Mouse (Mus musculus): Measurements from ENCODE around the gene Acin1. TPM values are rescaled to one million over a fixed set of nuclear protein-coding genes. Genes with fewer than 3 reads are reported as not detected.

The Acin1 gene
- polyA plus RNA-seq, 1 experiment: 40.2 TPM

- Histone ChIP-seq H3K36me3 (ENCODE audit: control insufficient read depth) (peaks cover 60% of the 10 kb centered on the region), H3K4me1 (ENCODE audit: control insufficient read depth) (peaks cover 34% of the 10 kb centered on the region), H3K27me3 (ENCODE audit: control insufficient read depth) (no peaks in the 10 kb centered on the region), H3K4me3 (replicated peaks) (no peak overlapping the region), H3K9me3 (ENCODE audit: control insufficient read depth, low read length) (no peaks in the 10 kb centered on the region)
- TF ChIP-seq TAL1 (IDR thresholded peaks at IDR 0.05; ENCODE audit: low read length): no peak
- TF ChIP-seq GATA1 (IDR thresholded peaks at IDR 0.05; ENCODE audit: low read length): no peak
These were observed 4.3 kb downstream of the Acin1 start for GRCm38 (mm10) chr14:54682396-54682795.

GRCm38 (mm10) chr14:54678657-54679304, 8.0 kb downstream of the Acin1 start:
- H3K36me3 ChIP-seq (ENCODE audit: control insufficient read depth): peaks cover 88% of the 10 kb centered on the region
- H3K27me3 ChIP-seq (ENCODE audit: control insufficient read depth): no peaks in the 10 kb centered on the region
- H3K4me3 ChIP-seq (replicated peaks): no peak overlapping the region
- no peaks in the 10 kb centered on the region for H3K9me3 ChIP-seq (ENCODE audit: control insufficient read depth, low read length)
- peaks cover 17% of the 10 kb centered on the region for H3K4me1 ChIP-seq (ENCODE audit: control insufficient read depth)
- no peak for TF ChIP-seq GATA1 (IDR thresholded peaks at IDR 0.05; ENCODE audit: low read length)
- no peak for TF ChIP-seq TAL1 (IDR thresholded peaks at IDR 0.05; ENCODE audit: low read length)

- Histone ChIP-seq H3K36me3 (ENCODE audit: control insufficient read depth) (peaks cover 88% of the 10 kb centered on the region), H3K27me3 (ENCODE audit: control insufficient read depth) (no peaks in the 10 kb centered on the region), H3K4me1 (ENCODE audit: control insufficient read depth) (peaks cover 2% of the 10 kb centered on the region), H3K9me3 (ENCODE audit: control insufficient read depth, low read length) (no peaks in the 10 kb centered on the region), H3K4me3 (replicated peaks) (no peak overlapping the region)
- TF ChIP-seq GATA1 (IDR thresholded peaks at IDR 0.05; ENCODE audit: low read length) (no peak), TAL1 (IDR thresholded peaks at IDR 0.05; ENCODE audit: low read length) (no peak)
These were observed 10.4 kb downstream of the Acin1 start for GRCm38 (mm10) chr14:54676290-54676689.

GRCm38 (mm10) chr14:54674317-54674716, 12.4 kb downstream of the Acin1 start:
- H3K27me3 ChIP-seq (ENCODE audit: control insufficient read depth): no peaks in the 10 kb centered on the region
- peaks cover 89% of the 10 kb centered on the region for H3K36me3 ChIP-seq (ENCODE audit: control insufficient read depth)
- no peaks in the 10 kb centered on the region for H3K9me3 ChIP-seq (ENCODE audit: control insufficient read depth, low read length)
- no peak overlapping the region for H3K4me3 ChIP-seq (replicated peaks)
- TF ChIP-seq TAL1 (IDR thresholded peaks at IDR 0.05; ENCODE audit: low read length) (no peak), GATA1 (IDR thresholded peaks at IDR 0.05; ENCODE audit: low read length) (no peak)
- peaks cover 2% of the 10 kb centered on the region for H3K4me1 ChIP-seq (ENCODE audit: control insufficient read depth)

GRCm38 (mm10) chr14:54669381-54669780, 17.4 kb downstream of the Acin1 start:
- TF ChIP-seq TAL1 (IDR thresholded peaks at IDR 0.05; ENCODE audit: low read length) (no peak), GATA1 (IDR thresholded peaks at IDR 0.05; ENCODE audit: low read length) (no peak)
- peaks cover 87% of the 10 kb centered on the region for H3K36me3 ChIP-seq (ENCODE audit: control insufficient read depth)
- H3K4me1 ChIP-seq (ENCODE audit: control insufficient read depth): peaks cover 2% of the 10 kb centered on the region; the same call in 1 of the 2 replicates

GRCm38 (mm10) chr14:54664477-54665222, 22.1 kb downstream of the Acin1 start:
- Histone ChIP-seq H3K9me3 (ENCODE audit: control insufficient read depth, low read length) (no peaks in the 10 kb centered on the region), H3K36me3 (ENCODE audit: control insufficient read depth) (peaks cover 96% of the 10 kb centered on the region), H3K4me1 (ENCODE audit: control insufficient read depth) (no peaks in the 10 kb centered on the region), H3K4me3 (replicated peaks) (no peak overlapping the region), H3K27me3 (ENCODE audit: control insufficient read depth) (no peaks in the 10 kb centered on the region)
- TF ChIP-seq GATA1 (IDR thresholded peaks at IDR 0.05; ENCODE audit: low read length): no peak
- TF ChIP-seq TAL1 (IDR thresholded peaks at IDR 0.05; ENCODE audit: low read length): no peak

More at GRCm38 (mm10) chr14:54669381-54669780, 17.4 kb downstream of the Acin1 start:
- no peaks in the 10 kb centered on the region for H3K27me3 ChIP-seq (ENCODE audit: control insufficient read depth)
- H3K4me3 ChIP-seq (replicated peaks): no peak overlapping the region
- no peaks in the 10 kb centered on the region for H3K9me3 ChIP-seq (ENCODE audit: control insufficient read depth, low read length)

GRCm38 (mm10) chr14:54660009-54660408, 26.7 kb downstream of the Acin1 start:
- Histone ChIP-seq H3K9me3 (ENCODE audit: control insufficient read depth, low read length) (no peaks in the 10 kb centered on the region), H3K36me3 (ENCODE audit: control insufficient read depth) (peaks cover 97% of the 10 kb centered on the region)
- TF ChIP-seq TAL1 (IDR thresholded peaks at IDR 0.05; ENCODE audit: low read length) (no peak), GATA1 (IDR thresholded peaks at IDR 0.05; ENCODE audit: low read length) (no peak)

DNA sequence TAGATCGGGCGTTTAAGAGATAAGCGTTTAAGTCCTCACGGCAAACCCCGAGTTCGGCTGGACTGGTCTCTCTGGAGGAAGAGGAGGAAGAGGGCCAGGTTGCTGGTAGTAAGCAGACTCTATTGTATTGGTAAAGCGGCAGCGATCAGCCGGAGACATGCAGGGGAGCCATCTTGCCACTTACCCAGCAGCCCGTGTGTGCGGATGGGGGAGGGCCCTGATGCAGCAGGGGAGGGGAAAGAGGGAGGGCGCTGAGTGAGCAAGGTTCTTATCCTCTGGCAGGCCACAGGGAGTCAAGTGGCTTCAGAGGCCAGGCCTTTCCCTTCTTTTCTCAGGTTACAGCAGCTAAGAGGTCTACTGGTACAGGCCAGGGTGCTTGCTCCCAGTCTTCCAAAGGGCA, 33.2 kb downstream of the Acin1 start:
- TF ChIP-seq GATA1 (IDR thresholded peaks at IDR 0.05; ENCODE audit: low read length) (no peak), TAL1 (IDR thresholded peaks at IDR 0.05; ENCODE audit: low read length) (no peak)
- H3K9me3 ChIP-seq (ENCODE audit: control insufficient read depth, low read length): no peaks in the 10 kb centered on the region
- peaks cover 86% of the 10 kb centered on the region for H3K36me3 ChIP-seq (ENCODE audit: control insufficient read depth)
- peaks cover 39% of the 10 kb centered on the region for H3K4me1 ChIP-seq (ENCODE audit: control insufficient read depth)
- no peaks in the 10 kb centered on the region for H3K27me3 ChIP-seq (ENCODE audit: control insufficient read depth)
- H3K4me3 ChIP-seq (replicated peaks): peak overlapping the region; percentile 82

More at GRCm38 (mm10) chr14:54660009-54660408, 26.7 kb downstream of the Acin1 start:
- no peaks in the 10 kb centered on the region for H3K4me1 ChIP-seq (ENCODE audit: control insufficient read depth)
- H3K27me3 ChIP-seq (ENCODE audit: control insufficient read depth): no peaks in the 10 kb centered on the region
- H3K4me3 ChIP-seq (replicated peaks): no peak overlapping the region

DNA sequence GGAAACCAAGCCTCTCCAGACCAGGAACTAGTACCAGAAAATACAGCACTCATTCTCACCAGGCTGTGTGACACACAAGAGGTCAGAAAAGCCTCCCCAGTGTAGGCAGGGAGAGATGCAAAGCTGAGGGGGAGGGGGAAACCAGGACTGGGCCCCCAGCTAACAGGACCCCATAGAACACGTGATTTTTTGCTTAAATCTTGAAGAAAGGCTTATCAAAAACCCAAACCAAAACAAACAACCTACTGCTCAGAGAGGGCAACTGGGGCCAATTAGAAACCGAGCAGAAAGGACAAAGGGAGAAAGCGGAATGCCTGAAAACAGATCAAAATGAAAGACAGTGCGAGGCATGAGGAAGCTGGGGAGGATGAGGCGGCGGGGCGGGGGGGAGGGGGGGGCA, 33.9 kb downstream of the Acin1 start:
- peaks cover 86% of the 10 kb centered on the region for H3K36me3 ChIP-seq (ENCODE audit: control insufficient read depth)
- no peaks in the 10 kb centered on the region for H3K27me3 ChIP-seq (ENCODE audit: control insufficient read depth)
- H3K4me3 ChIP-seq (replicated peaks): peak overlapping the region; percentile 82
- no peaks in the 10 kb centered on the region for H3K9me3 ChIP-seq (ENCODE audit: control insufficient read depth, low read length)
- TF ChIP-seq GATA1 (IDR thresholded peaks at IDR 0.05; ENCODE audit: low read length) (no peak), TAL1 (IDR thresholded peaks at IDR 0.05; ENCODE audit: low read length) (no peak)
- peaks cover 41% of the 10 kb centered on the region for H3K4me1 ChIP-seq (ENCODE audit: control insufficient read depth)
